Comparison of ENCODE assay signal across 9 mouse cellular contexts in genomic region chr5:117304947-117305346, GRCm38 (mm10). TPM values are rescaled to one million over a fixed set of nuclear protein-coding genes. Genes with fewer than 3 reads are reported as not detected.
DNase-seq lines count a peak whose midpoint lies in the region; ATAC-seq and TF ChIP-seq lines count a peak whose summit lies in the region.
"Had no signal": no experiment of that assay in that cellular context is flagged by ENCODE, and none has a peak within 500 bp of the region (broad histone marks: within the 10 kb centered on the region; RNA-seq: fewer than 3 reads in every experiment).

No protein-coding gene starts in this region.

- intact Hi-C loops in heart, adult 2 months (cut with DNase I), result loop anchor here (5.0 kb wide), 1 partner anchor 188 kb away; the partner anchor contains the start of gene Suds3
- intact Hi-C loops in heart, postnatal 36 days (cut with DNase I), result loop anchor here (5.0 kb wide), 1 partner anchor 188 kb away; the partner anchor contains the start of gene Suds3
- intact Hi-C loops in left cerebral cortex, postnatal 10 days (cut with DNase I), result loop anchor here (10.0 kb wide), 1 partner anchor 190 kb away; no protein-coding TSS in a partner anchor

- no peak overlapping the region for H3K9ac ChIP-seq in heart, adult 2 months (ENCODE audit: low read depth, low read length)
- H3K9ac ChIP-seq in heart, embryonic 11.5 days (ENCODE audit: low read depth, low read length), result no peak overlapping the region
- H3K9ac ChIP-seq in neural tube, embryonic 11.5 days (ENCODE audit: low read length), result no peak overlapping the region
- H3K9ac ChIP-seq: liver, embryonic 15.5 days had no signal

- no peak for TF ChIP-seq POLR2A in heart, adult 2 months (IDR thresholded peaks at IDR 0.05; ENCODE audit: insufficient read depth, low read depth, low read length)
- TF ChIP-seq POLR2A in testis, adult 2 months (IDR thresholded peaks at IDR 0.05; ENCODE audit: control insufficient read depth, low read depth, low read length), result no peak

- no peak for ATAC-seq in heart, embryonic 11.5 days (replicated peaks; ENCODE audit: insufficient number of reproducible peaks, low FRiP score, low TSS enrichment)
- peak; percentile 68; the same call in 1 of the 2 replicates for ATAC-seq in common myeloid progenitor, adult 5-6 weeks (replicated peaks; ENCODE audit: low read depth, poor library complexity, severe bottlenecking)
- ATAC-seq in neural tube, embryonic 11.5 days (ENCODE audit: insufficient read depth, low FRiP score, low TSS enrichment), result no peak

- H3K27me3 ChIP-seq in heart, adult 2 months (ENCODE audit: control insufficient read depth, insufficient read depth, low read length), result no peaks in the 10 kb centered on the region
- H3K27me3 ChIP-seq in heart, embryonic 11.5 days (ENCODE audit: control insufficient read depth, insufficient read depth, low read length), result no peaks in the 10 kb centered on the region
- no peaks in the 10 kb centered on the region for H3K27me3 ChIP-seq in neural tube, embryonic 11.5 days (ENCODE audit: control insufficient read depth, insufficient read depth, low read length)
- no peaks in the 10 kb centered on the region for H3K27me3 ChIP-seq in testis, adult 2 months (ENCODE audit: control insufficient read depth, insufficient read depth, low read length)
- H3K27me3 ChIP-seq: liver, embryonic 15.5 days had no signal

- no peak overlapping the region for H3K27ac ChIP-seq in heart, adult 2 months
- no peak overlapping the region for H3K27ac ChIP-seq in heart, embryonic 11.5 days (ENCODE audit: low read depth, low read length)
- H3K27ac ChIP-seq in neural tube, embryonic 11.5 days (ENCODE audit: low read depth, low read length), result no peak overlapping the region
- peak overlapping the region; percentile 92 for H3K27ac ChIP-seq in testis, adult 2 months (ENCODE audit: control insufficient read depth, insufficient read depth, low read depth, low read length)
- H3K27ac ChIP-seq: liver, embryonic 15.5 days had no signal

- WGBS in heart, adult 2 months, result 50% methylated on average over 7 of the region's 7 CpGs
- WGBS in heart, embryonic 11.5 days (ENCODE audit: insufficient replicate concordance), result 65% methylated on average over 7 of the region's 7 CpGs
- 77% methylated on average over 7 of the region's 7 CpGs for WGBS in neural tube, embryonic 11.5 days

- no peak overlapping the region for H3K4me2 ChIP-seq in heart, embryonic 11.5 days
- no peak overlapping the region for H3K4me2 ChIP-seq in neural tube, embryonic 11.5 days (ENCODE audit: low read depth)
- H3K4me2 ChIP-seq: liver, embryonic 15.5 days had no signal

- no peaks in the 10 kb centered on the region for H3K36me3 ChIP-seq in heart, adult 2 months (ENCODE audit: control insufficient read depth, insufficient read depth, low read length)
- no peaks in the 10 kb centered on the region for H3K36me3 ChIP-seq in heart, embryonic 11.5 days (ENCODE audit: control insufficient read depth, insufficient read depth, low read length)
- H3K36me3 ChIP-seq in neural tube, embryonic 11.5 days (ENCODE audit: control insufficient read depth, insufficient read depth, low read length), result no peaks in the 10 kb centered on the region
- no peaks in the 10 kb centered on the region for H3K36me3 ChIP-seq in testis, adult 2 months (ENCODE audit: control insufficient read depth, insufficient read depth, low read length)
- H3K36me3 ChIP-seq: liver, embryonic 15.5 days had no signal

- H3K9me3 ChIP-seq in heart, embryonic 11.5 days (replicated peaks; ENCODE audit: control insufficient read depth, low read length), result no peaks in the 10 kb centered on the region
- H3K9me3 ChIP-seq in neural tube, embryonic 11.5 days (ENCODE audit: control insufficient read depth, low read length), result no peaks in the 10 kb centered on the region
- H3K9me3 ChIP-seq: liver, embryonic 15.5 days had no signal

- TF ChIP-seq CTCF in heart, adult 2 months (IDR thresholded peaks at IDR 0.05), result peak; percentile 83
- peak; percentile 63; the same call in 1 of the 2 replicates for TF ChIP-seq CTCF in testis, adult 2 months (IDR thresholded peaks at IDR 0.05; ENCODE audit: control insufficient read depth, insufficient read depth, insufficient replicate concordance, low read depth, low read length)

- TF ChIP-seq EP300 in heart, adult 2 months (IDR thresholded peaks at IDR 0.05; ENCODE audit: insufficient read depth, low read depth, low read length), result no peak

- no peaks in the 10 kb centered on the region for H3K79me2 ChIP-seq in heart, adult 2 months (replicated peaks; ENCODE audit: control insufficient read depth, insufficient read depth, low read length)

- H3K4me1 ChIP-seq in heart, adult 2 months (ENCODE audit: control insufficient read depth, insufficient read depth, low read length), result peaks cover 1% of the 10 kb centered on the region; the same call in 1 of the 2 replicates
- no peaks in the 10 kb centered on the region for H3K4me1 ChIP-seq in heart, embryonic 11.5 days (ENCODE audit: control insufficient read depth, insufficient read depth, low read length)
- H3K4me1 ChIP-seq in neural tube, embryonic 11.5 days (ENCODE audit: control insufficient read depth, insufficient read depth, low read length), result no peaks in the 10 kb centered on the region
- peaks cover 12% of the 10 kb centered on the region for H3K4me1 ChIP-seq in testis, adult 2 months (ENCODE audit: control insufficient read depth, insufficient read depth, low read length)
- H3K4me1 ChIP-seq: liver, embryonic 15.5 days had no signal

- peak; percentile 60 to 77 for DNase-seq in heart, adult 2 months
- DNase-seq in adipocyte (ENCODE audit: low spot score), result peak; percentile 87
- peak; percentile 66 to 84 for DNase-seq in heart, postnatal 36 days
- DNase-seq in left cerebral cortex, postnatal 10 days (ENCODE audit: extremely low spot score in 1 of 2, low spot score in 2 of 2), result peak; percentile 63 to 84
- DNase-seq in neural tube, embryonic 11.5 days (ENCODE audit: low spot score), result peak; percentile 64

- H3K4me3 ChIP-seq in heart, adult 2 months, result no peak overlapping the region
- H3K4me3 ChIP-seq in heart, embryonic 11.5 days (ENCODE audit: low read depth, low read length), result no peak overlapping the region
- no peak overlapping the region for H3K4me3 ChIP-seq in neural tube, embryonic 11.5 days (ENCODE audit: low read depth, low read length)
- peak overlapping the region; percentile 98 for H3K4me3 ChIP-seq in testis, adult 2 months (ENCODE audit: control insufficient read depth, low read depth, low read length)
- H3K4me3 ChIP-seq: liver, embryonic 15.5 days had no signal

RNA-seq across cellular contexts. Expression of gene Vsig10, which starts 13.9 kb away (rescaled TPM):
- total RNA-seq in heart, adult 2 months (2021), result 1 to 10 TPM; 7.0 to 8.9 TPM
- polyA plus RNA-seq in heart, adult 2 months (2012; rRNA removed), result 7.4 and 8.8 TPM in 2 replicates
- 4.4 and 4.7 TPM in 2 replicates for polyA plus RNA-seq in heart, embryonic 11.5 days (2014; fragmentation: Nextera tagmentation; extraction: Ambion mirVana)
- total RNA-seq in common myeloid progenitor, adult 5-6 weeks (2017), result 2.7 and 3.0 TPM in 2 replicates
- 10 to 100 TPM; 10.3 to 12.3 TPM for total RNA-seq in heart, postnatal 36 days (2021)
- total RNA-seq in left cerebral cortex, postnatal 10 days (2021), result 1 to 10 TPM; 2.0 to 2.2 TPM
- polyA plus RNA-seq in neural tube, embryonic 11.5 days (2014; fragmentation: Nextera tagmentation; extraction: Ambion mirVana), result 1.4 and 2.0 TPM in 2 replicates
- 13.0 and 16.6 TPM in 2 replicates for polyA plus RNA-seq in testis, adult 2 months (2012; rRNA removed)

RNA-seq across cellular contexts. Expression of gene Pebp1, which starts 17.5 kb away (rescaled TPM):
- total RNA-seq in heart, adult 2 months (2021), result 100 to 1,000 TPM; 412 to 465 TPM
- 402 and 552 TPM in 2 replicates for polyA plus RNA-seq in heart, adult 2 months (2012; rRNA removed)
- 571 and 603 TPM in 2 replicates for polyA plus RNA-seq in heart, embryonic 11.5 days (2014; fragmentation: Nextera tagmentation; extraction: Ambion mirVana)
- 128 and 168 TPM in 2 replicates for total RNA-seq in common myeloid progenitor, adult 5-6 weeks (2017)
- total RNA-seq in heart, postnatal 36 days (2021), result 100 to 1,000 TPM; 412 to 473 TPM
- 100 to 1,000 TPM; 838 to 843 TPM for total RNA-seq in left cerebral cortex, postnatal 10 days (2021)
- 915 and 934 TPM in 2 replicates for polyA plus RNA-seq in neural tube, embryonic 11.5 days (2014; fragmentation: Nextera tagmentation; extraction: Ambion mirVana)
- polyA plus RNA-seq in testis, adult 2 months (2012; rRNA removed), result 3,275 and 4,574 TPM in 2 replicates

RNA-seq across cellular contexts. Expression of gene Wsb2, which starts 52.2 kb away (rescaled TPM):
- 100 to 1,000 TPM in 1 of 2 experiments, 10 to 100 TPM in 1; 91.4 to 101 TPM for total RNA-seq in heart, adult 2 months (2021)
- polyA plus RNA-seq in heart, adult 2 months (2012; rRNA removed), result 130 and 197 TPM in 2 replicates
- polyA plus RNA-seq in heart, embryonic 11.5 days (2014; fragmentation: Nextera tagmentation; extraction: Ambion mirVana), result 77.0 and 88.9 TPM in 2 replicates
- 19.4 and 26.6 TPM in 2 replicates for total RNA-seq in common myeloid progenitor, adult 5-6 weeks (2017)
- total RNA-seq in heart, postnatal 36 days (2021), result 100 to 1,000 TPM in 1 of 2 experiments, 10 to 100 TPM in 1; 97.1 to 104 TPM
- total RNA-seq in left cerebral cortex, postnatal 10 days (2021), result 100 to 1,000 TPM; 462 to 490 TPM
- 92.2 and 99.2 TPM in 2 replicates for polyA plus RNA-seq in neural tube, embryonic 11.5 days (2014; fragmentation: Nextera tagmentation; extraction: Ambion mirVana)
- 48.8 and 56.3 TPM in 2 replicates for polyA plus RNA-seq in testis, adult 2 months (2012; rRNA removed)

Comparison
In these comparisons a context has a peak if more than half of its experiments do, and no peak if none do; other contexts are left out.
1. RNA of gene Wsb2, which starts 52.2 kb away (total RNA-seq): 462 to 490 TPM in left cerebral cortex, postnatal 10 days; 97.1 to 104 TPM in heart, postnatal 36 days, 91.4 to 101 TPM in heart, adult 2 months and 19.4 to 26.6 TPM in common myeloid progenitor, adult 5-6 weeks; every median in the first group is over 4 times any median in the second.
2. Peak in every context shown above with its lines, with median percentiles within 50 percentile points of each other: DNase-seq.